Mouse (Mus musculus): Measurements from ENCODE around the gene Pcsk5.

DNA sequence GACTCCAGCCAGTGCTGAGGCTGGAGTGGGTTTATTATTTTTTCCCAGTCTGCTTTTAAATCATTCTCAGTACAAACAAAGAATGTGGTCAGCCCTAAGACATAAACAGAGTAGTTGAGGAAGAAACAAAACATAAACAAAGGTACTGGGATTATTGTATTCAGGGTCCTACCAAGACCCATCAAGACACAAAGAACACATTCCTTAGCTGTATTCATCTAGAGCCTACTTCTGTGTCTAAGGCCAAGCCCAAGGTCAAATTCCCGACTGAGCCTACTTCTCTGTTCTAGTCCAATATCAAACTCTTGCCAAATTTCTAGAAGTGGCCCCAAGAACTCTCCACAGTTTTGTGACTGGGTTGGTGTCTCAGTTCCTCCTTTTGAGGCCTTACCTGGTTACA lies 419.6 kb downstream of the Pcsk5 start:
- TF ChIP-seq CTCF (IDR thresholded peaks at IDR 0.05; ENCODE audit: low read depth, low read length) (no peak), POLR2A (IDR thresholded peaks at IDR 0.05; ENCODE audit: extremely low read depth, insufficient read depth, low read length) (no peak)
